Mouse (Mus musculus): ENCODE data around the gene Nop2.

The Nop2 gene

DNA sequence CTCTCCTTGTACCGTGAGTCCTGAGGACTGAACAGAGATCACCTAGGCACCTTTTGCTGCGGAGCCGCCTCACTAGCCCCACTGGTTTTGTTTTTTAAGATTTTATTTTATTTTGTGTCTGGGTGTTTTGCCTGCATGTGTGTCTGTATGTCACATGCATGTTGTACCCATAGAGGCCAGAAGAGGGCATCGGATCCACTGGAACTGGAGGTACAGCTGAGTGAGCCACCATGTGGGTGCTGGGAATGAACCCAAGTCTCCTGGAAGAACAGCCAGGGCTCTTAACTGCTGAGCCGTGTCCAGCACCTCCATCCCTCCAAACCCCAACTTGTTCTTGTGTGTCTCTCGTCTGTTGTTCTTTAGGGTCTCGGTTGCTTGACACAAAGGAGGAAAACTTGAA, 20.8 kb upstream of the Nop2 start:
- no peak for DNase-seq

- DNase-seq, result no peak
Measured at GRCm38 (mm10) chr6:125112553-125112952, 19.2 kb upstream of the Nop2 start.

DNA sequence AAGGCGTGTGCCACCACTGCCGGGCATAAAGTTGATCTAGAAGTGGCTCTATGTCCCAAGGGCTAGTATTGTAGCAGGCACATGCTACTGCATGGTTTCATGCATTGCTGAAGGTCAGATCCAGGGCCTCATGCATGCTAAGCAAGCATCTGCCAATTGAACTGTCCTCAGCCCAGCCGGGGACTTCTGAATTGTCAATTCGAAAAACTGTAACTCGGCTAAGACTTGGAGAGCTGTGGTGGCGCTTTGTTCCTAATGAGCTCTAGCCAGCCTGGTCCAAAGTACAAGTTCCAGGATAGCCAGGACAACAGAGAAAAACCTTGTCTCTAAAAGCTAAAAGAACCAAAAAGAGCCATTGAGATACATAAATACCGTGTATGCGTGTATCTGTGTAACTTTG, 12.3 kb upstream of the Nop2 start:
- no peak for DNase-seq

DNA sequence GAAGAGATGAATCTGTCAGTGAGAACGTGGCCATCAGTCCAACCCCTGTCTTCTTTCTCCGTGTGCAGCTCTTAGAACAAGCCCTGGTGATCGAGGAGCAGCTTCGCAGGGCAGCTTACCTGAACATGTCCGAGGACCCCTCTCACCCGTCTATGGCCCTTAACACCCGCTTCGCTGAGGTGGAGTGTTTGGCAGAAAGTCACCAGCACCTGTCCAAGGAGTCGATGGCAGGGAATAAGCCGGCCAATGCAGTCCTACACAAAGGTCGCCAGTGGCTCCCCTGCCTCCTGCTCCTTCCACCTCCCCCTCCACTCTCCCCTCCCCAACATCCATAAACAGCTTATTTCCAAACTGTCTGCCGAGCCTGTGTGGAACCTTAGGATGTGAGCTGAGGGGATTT, 3.0 kb upstream of the Nop2 start:
- DNase-seq, result no peak

- no peak for DNase-seq
Measured at GRCm38 (mm10) chr6:125129710-125130402, 1.9 kb upstream of the Nop2 start.

- DNase-seq, result no peak
Measured at GRCm38 (mm10) chr6:125132470-125132869, 761 bp downstream of the Nop2 start.

DNA sequence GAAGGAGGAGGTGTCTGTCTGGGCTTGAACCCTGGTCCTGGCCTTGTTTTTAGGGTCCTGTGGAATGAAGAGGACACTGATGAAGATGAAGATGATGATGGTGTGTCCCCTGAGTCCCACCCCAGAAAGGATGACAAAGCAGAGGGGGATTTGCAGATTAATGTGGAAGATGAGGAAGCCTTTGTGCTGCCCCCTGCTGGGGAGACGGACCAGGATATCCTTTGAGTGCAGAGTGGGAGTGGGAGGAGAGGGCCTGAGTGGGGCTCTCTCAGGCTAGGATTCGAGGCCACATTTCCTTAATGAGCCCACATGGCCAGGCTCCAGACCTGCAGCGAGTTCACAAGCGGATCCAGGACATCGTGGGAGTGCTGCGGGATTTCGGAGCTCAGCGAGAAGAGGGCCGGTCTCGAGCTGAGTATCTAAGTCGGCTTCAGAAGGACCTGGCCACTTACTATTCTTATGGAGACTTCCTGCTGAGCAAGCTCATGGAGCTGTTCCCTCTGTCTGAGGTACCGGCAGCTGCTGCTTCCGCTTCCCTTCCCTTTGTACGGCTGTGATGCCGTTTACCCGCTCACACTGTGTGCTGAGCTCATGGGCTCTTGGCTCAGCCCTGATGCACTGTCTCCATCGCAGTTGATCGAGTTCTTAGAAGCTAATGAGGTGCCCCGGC, 5.4 kb downstream of the Nop2 start:
- no peak for DNase-seq

GRCm38 (mm10) chr6:125139747-125140146, 8.0 kb downstream of the Nop2 start:
- DNase-seq, result no peak

- DNase-seq, result no peak
Measured at GRCm38 (mm10) chr6:125142436-125142835, 10.7 kb downstream of the Nop2 start.

- DNase-seq, result no peak
Measured at GRCm38 (mm10) chr6:125143128-125143527, 11.4 kb downstream of the Nop2 start.

- no peak for DNase-seq
Measured at GRCm38 (mm10) chr6:125143904-125144303, 12.2 kb downstream of the Nop2 start.

DNA sequence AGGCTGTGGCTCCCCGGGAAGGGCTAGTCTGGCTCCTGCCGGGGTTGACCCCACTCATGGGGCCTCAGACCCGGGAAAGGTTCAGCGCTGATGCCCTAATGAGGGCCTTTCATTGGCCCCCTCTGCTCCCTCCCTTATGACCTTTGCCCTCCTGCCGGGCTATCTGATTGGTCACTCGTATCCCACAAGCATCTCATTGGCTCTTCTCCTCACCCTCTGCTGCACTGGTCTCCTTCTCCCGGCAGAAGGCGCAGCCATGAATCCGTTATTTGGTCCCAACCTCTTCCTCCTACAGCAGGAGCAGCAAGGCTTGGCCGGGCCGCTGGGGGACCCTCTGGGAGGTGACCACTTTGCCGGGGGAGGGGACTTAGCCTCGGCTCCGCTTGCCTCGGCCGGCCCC, 13.3 kb downstream of the Nop2 start, which contains the start of gene Iffo1:
TSS of gene Iffo1 (plus strand) at position 241 of the 400 bp plus-strand sequence.
- DNase-seq, result peak; percentile 91

- DNase-seq, result peak; percentile 48
Measured at GRCm38 (mm10) chr6:125145479-125145951, 13.8 kb downstream of the Nop2 start.

- no peak for DNase-seq
Measured at GRCm38 (mm10) chr6:125146148-125146547, 14.4 kb downstream of the Nop2 start.

GRCm38 (mm10) chr6:125146797-125147196, 15.1 kb downstream of the Nop2 start:
- no peak for DNase-seq

- no peak for DNase-seq
Measured at GRCm38 (mm10) chr6:125147329-125147728, 15.6 kb downstream of the Nop2 start.

DNA sequence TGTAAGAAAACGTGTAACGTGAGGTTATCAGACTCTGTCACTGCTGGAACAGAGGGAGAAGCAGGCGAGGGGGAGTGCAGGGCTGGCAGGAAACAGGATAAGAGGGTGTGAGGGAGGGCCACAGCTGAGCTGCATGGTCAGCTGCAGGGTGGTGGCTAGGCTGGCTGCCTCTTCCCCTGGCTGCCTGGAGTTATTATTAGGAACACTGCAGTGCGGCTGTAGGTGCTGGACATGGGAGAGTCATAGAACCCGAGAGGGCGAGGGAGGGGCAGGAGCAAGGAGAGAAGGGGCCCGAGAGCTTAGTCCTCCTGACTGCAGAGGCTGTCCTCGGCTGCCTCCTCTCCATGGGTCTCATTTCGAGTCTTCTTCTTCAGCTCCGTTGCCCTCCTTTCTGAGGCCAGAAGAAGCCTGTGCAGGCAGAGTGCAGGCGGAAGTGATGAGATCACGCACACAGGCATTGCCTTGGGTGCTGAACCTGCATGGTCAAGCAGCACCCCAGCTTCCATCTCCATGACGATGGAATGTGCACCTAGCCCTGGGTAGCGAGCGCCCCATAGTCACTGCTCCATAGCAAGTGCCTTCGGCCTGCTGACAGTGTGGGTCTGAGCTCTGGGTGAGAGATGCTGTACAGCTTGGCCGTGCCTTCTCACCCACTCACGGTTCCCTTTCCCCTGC, 16.7 kb downstream of the Nop2 start:
- DNase-seq, result peak; percentile 44

DNA sequence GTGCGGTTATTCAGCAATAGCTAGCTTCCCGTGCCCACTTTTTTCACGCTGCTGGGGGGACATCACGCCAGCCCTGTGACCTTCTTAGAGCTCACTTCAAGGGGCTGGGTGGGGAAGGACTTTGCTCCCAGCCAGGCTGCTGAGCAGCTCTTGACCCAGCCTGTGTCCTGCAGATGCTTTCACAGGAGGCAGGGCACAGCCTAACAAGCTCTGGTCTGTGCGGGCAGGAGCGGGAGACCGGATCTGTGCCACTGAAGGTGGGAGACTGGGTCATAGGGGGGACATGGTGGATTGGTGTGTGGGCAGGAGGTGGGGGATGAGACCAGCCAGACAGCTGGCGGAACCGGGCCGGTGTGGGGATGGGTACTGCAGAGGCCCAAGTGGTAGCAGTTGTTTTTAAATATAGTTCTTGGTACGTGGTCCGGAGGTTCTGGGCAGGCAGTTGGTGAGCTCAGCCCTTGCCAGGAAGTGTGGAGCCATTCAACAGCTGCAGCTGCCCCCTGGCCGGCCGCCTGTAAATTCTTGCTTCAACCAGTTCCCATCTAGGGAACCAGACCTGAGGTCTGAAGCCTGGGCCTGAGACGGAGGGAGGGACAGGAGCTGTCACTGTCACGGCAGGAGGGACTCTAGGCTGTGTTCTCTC, 17.3 kb downstream of the Nop2 start:
- DNase-seq, result peak; percentile 44

DNA sequence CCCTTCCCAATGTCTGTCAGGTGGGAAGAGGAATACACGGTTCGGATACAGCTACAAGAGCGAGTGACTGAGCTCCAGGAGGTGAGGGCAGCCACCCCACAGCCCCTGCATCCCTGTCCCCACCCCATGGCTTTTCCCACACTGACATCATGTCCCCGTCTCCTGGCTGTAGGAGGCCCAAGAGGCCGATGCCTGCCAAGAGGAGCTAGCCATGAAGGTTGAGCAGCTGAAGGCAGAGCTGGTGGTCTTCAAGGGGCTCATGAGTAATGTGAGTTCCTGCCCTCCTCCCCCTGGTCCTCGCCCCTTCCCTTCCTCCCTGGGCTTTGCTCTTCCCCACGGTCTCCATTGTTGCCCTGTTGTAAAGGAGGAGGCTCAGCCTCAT, 17.9 kb downstream of the Nop2 start:
- DNase-seq, result no peak

- no peak for DNase-seq
Measured at GRCm38 (mm10) chr6:125152212-125153017, 20.7 kb downstream of the Nop2 start.

- no peak for DNase-seq
Measured at GRCm38 (mm10) chr6:125153018-125153389, 21.3 kb downstream of the Nop2 start.

- no peak for DNase-seq
Measured at GRCm38 (mm10) chr6:125153682-125154081, 22.0 kb downstream of the Nop2 start.

DNA sequence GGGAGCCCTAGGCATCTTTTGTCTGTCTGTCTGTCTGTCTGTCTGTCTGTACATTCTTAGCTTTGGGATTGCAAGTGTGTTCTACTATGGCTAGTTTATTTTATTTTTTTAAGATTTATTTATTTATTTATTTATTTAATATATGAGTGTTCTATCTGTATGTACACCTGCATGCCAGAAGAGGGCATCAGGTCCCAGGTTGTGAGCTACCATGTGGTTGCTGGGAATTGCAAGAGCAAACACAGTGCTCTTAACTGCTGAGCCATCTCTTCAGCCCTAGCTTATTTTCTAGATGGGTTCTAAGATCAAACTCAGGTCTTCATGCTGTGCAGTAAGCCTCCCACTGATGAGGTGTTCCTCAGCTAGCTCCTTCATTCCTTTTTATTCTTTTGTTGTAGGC, 22.8 kb downstream of the Nop2 start:
- no peak for DNase-seq
